Mouse (Mus musculus) limb, embryonic 13.5 days (tissue): Measurements from ENCODE around the gene Olfr592. TPM values are rescaled to one million over a fixed set of nuclear protein-coding genes. Genes with fewer than 3 reads are reported as not detected.
"Not testable (repeated sequence)": the region's sequence is repeated elsewhere in the genome, so short reads cannot be mapped to it uniquely, and the experiment has no call there.

Experiments used
- ATAC-seq: fragments of 200-750 bp; cut with Nextera tagmentation; 2 replicates; pipeline ENCODE4 v1.8.0; 2017; ENCODE audit warnings: low read depth, moderate number of reproducible peaks, moderate TSS enrichment; ENCODE audit not compliant: low FRiP score
- H3K27ac ChIP-seq: fragments of 300-500 bp; sonication (generic); 2 replicates; pipeline ENCODE4 v1.5.1; 2015; ENCODE audit warnings: inconsistent platforms, mild to moderate bottlenecking, moderate library complexity
- H3K27me3 ChIP-seq: fragments of 300-500 bp; sonication (generic); 2 replicates; pipeline ENCODE4 v1.6.1; 2015; ENCODE audit warnings: mild to moderate bottlenecking, inconsistent platforms
- H3K36me3 ChIP-seq: fragments of 300-500 bp; sonication (generic); 2 replicates; pipeline ENCODE4 v1.6.1; 2015; ENCODE audit warnings: inconsistent platforms, mild to moderate bottlenecking, moderate library complexity
- H3K4me1 ChIP-seq: fragments of 300-500 bp; sonication (generic); 2 replicates; pipeline ENCODE4 v1.6.1; 2015; ENCODE audit warnings: inconsistent platforms
- H3K4me2 ChIP-seq: fragments of 300-500 bp; sonication (generic); replicated peaks from 2 replicates; pipeline ENCODE4 v1.6.1; 2015; ENCODE audit warnings: inconsistent platforms, mild to moderate bottlenecking, moderate library complexity
- H3K4me3 ChIP-seq: fragments of 300-500 bp; sonication (generic); 2 replicates; pipeline ENCODE4 v1.5.1; 2015; ENCODE audit warnings: moderate library complexity, mild to moderate bottlenecking, inconsistent platforms
- H3K9ac ChIP-seq: fragments of 300-500 bp; sonication (generic); 2 replicates; pipeline ENCODE4 v1.6.1; 2015; ENCODE audit warnings: mild to moderate bottlenecking, inconsistent platforms
- H3K9me3 ChIP-seq: fragments of 300-500 bp; sonication (generic); 2 replicates; pipeline ENCODE4 v1.6.1; 2016; ENCODE audit warnings: inconsistent platforms
- WGBS: fragments of 180-500 bp; shearing (Covaris S2); methylation state at CpG from one replicate; pipeline ENCODE4 v1.1.7; 2015; 5-methylcytosine and 5-hydroxymethylcytosine counted together
- polyA plus RNA-seq: library from polyadenylated mRNA; unstranded; fragments of >200 nt; fragmentation: Nextera tagmentation; extraction: Ambion mirVana; gene quantifications from 2 replicates; pipeline ENCODE4 v1.2.1, GENCODE M21; 2015

Olfr592 gene
- polyA plus RNA-seq: not detected in 2 replicates

DNA sequence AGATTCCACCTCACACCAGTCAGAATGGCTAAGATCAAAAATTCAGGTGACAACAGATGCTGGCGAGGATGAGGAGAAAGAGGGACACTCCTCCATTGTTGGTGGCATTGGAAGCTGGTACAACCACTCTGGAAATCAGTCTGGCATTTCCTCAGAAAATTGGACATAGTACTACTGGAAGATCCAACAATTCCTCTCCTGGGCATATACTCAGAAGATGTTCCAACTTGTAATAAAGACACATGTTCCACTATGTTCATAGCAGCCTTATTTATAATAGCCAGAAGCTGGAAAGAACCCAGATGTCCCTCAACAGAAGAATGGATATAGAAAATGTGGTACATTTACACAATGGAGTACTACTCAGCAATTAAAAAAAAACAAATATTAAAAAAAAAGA lies at the start of gene Olfr592:
Olfr592 (plus strand) TSS at position 301 of the 400 bp plus-strand sequence.
- H3K4me2 ChIP-seq, H3K27me3 ChIP-seq, H3K9me3 ChIP-seq, H3K4me3 ChIP-seq, ATAC-seq, H3K36me3 ChIP-seq, H3K4me1 ChIP-seq, H3K27ac ChIP-seq, H3K9ac ChIP-seq: not testable (repeated sequence)
- 71% methylated on average over 1 of the region's 1 CpGs for whole genome bisulfite sequencing

DNA sequence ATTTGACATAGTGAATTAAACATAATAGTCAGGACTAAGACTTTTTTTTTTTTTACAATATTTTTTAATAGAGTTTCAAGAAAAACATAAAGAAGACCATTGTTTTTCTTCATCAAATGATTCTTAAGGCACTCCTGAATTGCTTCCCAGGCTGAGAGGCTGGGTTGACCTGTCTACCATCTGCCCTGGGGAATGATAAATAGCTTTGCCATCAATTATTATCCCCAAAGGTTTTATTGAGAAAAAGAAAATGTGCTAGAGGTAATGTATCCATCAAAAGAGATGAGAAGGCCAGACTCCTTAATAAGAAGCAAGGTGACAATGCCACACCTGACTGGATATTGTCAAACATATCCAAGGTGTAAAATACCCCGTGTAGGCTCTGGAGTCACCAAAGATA lies 44.0 kb upstream of the Olfr592 start, which contains the start of gene Olfr588-ps1:
Olfr588-ps1 (plus strand) TSS at position 301 of the 400 bp plus-strand sequence.
- no peaks in the 10 kb centered on the region for H3K4me1 ChIP-seq
- H3K27ac ChIP-seq: no peak within 1 kb of the TSS
- H3K9ac ChIP-seq: no peak within 1 kb of the TSS
- WGBS: 84% methylated on average over 1 of the region's 1 CpGs
- no peaks in the 10 kb centered on the region for H3K36me3 ChIP-seq
- no peak for ATAC-seq
- H3K4me3 ChIP-seq: no peak within 1 kb of the TSS
- H3K27me3 ChIP-seq: no peaks in the 10 kb centered on the region
- H3K4me2 ChIP-seq: no peak within 1 kb of the TSS
- no peaks in the 10 kb centered on the region for H3K9me3 ChIP-seq

DNA sequence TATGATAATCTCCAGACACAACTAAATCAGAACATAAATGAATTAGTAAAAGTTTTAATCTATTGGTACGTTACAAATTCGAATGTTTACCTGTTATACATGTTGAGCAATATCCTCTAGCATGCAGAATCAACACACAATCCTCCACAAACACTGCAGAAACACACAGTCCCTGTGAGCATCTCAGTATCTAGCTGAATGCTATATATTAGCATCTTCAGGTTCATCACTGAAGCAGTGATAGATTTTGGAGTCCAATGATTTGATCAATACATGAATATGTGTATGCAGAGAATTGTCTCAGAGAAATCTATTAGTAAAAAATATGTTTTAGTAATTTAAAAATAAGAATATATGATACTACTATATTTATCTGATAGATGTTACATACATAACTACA lies 28.3 kb upstream of the Olfr592 start, which contains the start of gene Olfr589:
Olfr589 (minus strand) TSS at position 101 of the 400 bp plus-strand sequence.
- Histone ChIP-seq H3K4me3 (no peak within 1 kb of the TSS), H3K27ac (no peak within 1 kb of the TSS), H3K36me3 (no peaks in the 10 kb centered on the region), H3K9me3 (no peaks in the 10 kb centered on the region), H3K27me3 (no peaks in the 10 kb centered on the region), H3K4me1 (no peaks in the 10 kb centered on the region), H3K4me2 (no peak within 1 kb of the TSS), H3K9ac (no peak within 1 kb of the TSS)
- WGBS: 64% methylated on average over 2 of the region's 2 CpGs
- ATAC-seq: no peak

DNA sequence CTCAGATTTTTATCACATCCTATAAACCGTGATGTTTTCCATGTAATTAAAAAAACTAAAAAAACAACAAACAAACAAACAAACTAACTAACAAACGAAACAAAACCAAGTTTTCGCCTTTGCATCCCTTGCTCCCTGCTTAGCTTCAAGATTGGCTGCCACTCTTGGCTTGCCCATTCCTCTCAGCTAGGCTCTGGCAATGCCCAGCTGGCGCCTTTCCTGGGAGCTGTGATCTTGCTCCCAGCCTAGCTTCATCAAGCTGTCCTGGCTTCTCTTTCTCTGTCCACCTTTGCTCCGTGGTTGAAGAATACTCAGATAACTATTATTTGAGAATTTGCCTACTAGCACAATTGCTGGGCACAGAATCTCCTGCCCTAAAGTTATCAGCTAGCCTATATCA lies 14.9 kb upstream of the Olfr592 start:
- no peak for ATAC-seq
- Histone ChIP-seq H3K36me3 (no peaks in the 10 kb centered on the region), H3K27ac (no peak overlapping the region), H3K9me3 (no peaks in the 10 kb centered on the region), H3K9ac (no peak overlapping the region), H3K4me1 (no peaks in the 10 kb centered on the region), H3K4me2 (no peak overlapping the region), H3K4me3 (no peak overlapping the region), H3K27me3 (no peaks in the 10 kb centered on the region)
- WGBS: 79% methylated on average over 5 of the region's 5 CpGs

DNA sequence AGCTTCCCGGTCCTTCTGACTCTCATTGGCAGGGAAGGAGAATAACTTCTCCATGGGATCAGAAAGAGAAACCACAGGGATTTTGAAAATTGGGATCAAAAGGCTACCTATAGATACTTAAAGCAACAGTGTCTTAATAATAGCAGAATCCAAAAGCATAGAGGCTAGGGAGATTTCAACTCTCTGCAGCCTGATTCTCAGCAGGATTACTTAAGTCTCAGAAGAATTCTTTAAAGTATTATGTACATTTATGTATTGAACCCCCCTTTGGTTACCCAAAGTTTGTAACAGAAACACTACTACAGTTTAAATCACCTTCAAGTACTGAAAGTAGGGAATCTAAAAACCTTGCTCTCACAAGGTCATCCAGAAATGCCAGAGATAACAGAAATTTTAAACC lies 6.4 kb upstream of the Olfr592 start, which contains the start of gene Olfr591:
Olfr591 (minus strand) TSS at position 101 of the 400 bp plus-strand sequence.
- Histone ChIP-seq H3K36me3 (no peaks in the 10 kb centered on the region), H3K27ac (no peak within 1 kb of the TSS), H3K4me2 (no peak within 1 kb of the TSS), H3K9me3 (peaks cover 8% of the 10 kb centered on the region), H3K4me3 (no peak within 1 kb of the TSS), H3K9ac (no peak within 1 kb of the TSS), H3K27me3 (no peaks in the 10 kb centered on the region), H3K4me1 (no peaks in the 10 kb centered on the region)
- ATAC-seq: no peak
- WGBS: 82% methylated on average over 1 of the region's 1 CpGs

DNA sequence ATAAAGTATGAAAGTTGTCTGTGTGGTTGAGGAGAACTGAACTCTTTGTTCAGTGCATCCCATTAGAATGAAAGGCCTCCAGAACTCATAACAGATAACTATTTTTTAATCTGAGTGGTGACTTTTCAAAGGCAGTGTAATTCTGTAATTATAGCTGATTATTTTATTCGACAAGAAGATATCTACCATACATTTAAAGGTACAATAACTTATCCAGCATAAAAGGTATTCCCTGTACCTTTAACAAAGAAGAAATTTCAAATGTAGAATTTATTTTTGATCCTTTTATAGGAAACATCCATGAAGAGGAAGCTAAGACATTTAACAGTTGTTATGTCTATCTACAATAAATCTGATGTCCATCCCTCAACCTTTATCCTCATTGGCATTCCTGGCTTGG lies 27.0 kb downstream of the Olfr592 start, which contains the start of gene Olfr593:
Olfr593 (plus strand) TSS at position 301 of the 400 bp plus-strand sequence.
- 75% methylated on average over 1 of the region's 1 CpGs for WGBS
- no peak for ATAC-seq
- Histone ChIP-seq H3K9me3 (no peaks in the 10 kb centered on the region), H3K4me3 (no peak within 1 kb of the TSS), H3K27ac (no peak within 1 kb of the TSS), H3K4me1 (no peaks in the 10 kb centered on the region), H3K9ac (no peak within 1 kb of the TSS), H3K4me2 (no peak within 1 kb of the TSS), H3K36me3 (no peaks in the 10 kb centered on the region), H3K27me3 (no peaks in the 10 kb centered on the region)

DNA sequence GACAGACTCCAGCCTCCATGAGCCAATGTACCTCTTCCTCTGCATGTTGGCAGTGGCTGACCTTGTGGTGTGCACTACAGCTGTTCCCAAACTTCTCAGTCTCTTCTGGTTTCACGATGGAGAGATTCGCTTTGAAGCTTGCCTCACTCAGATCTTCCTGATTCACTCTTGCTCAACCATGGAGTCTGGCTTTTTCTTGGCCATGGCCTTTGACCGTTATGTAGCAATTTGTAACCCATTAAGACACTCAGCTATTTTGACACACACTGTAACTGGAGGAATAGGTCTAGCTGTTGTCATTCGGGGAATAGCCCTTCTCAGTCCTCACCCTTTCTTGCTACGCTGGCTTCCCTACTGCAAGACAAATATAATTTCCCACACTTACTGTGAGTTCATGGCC lies 27.4 kb downstream of the Olfr592 start:
- H3K36me3 ChIP-seq, H3K9ac ChIP-seq, H3K4me3 ChIP-seq, H3K27me3 ChIP-seq, H3K4me2 ChIP-seq, ATAC-seq, H3K9me3 ChIP-seq, H3K4me1 ChIP-seq, H3K27ac ChIP-seq: not testable (repeated sequence)
- WGBS: 91% methylated on average over 5 of the region's 5 CpGs

DNA sequence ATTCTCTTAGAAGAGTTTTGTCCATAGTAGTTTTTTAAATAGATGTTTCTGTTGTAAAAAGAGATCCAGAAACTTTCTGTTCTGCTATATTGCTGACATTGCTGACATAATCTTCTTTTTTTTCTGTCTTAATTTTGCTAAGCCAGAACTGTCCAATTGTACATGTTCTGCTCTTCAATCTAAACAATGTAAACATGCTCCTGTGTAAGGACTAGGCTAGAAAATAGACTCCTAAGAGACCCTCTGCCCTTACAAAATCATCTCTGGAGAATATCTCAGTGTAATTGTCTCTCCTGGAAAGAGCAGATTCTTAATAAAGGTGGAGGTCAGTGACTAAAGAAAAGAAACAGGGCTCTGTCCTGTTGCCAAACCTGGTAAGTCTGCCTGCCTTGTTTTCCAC lies 32.1 kb downstream of the Olfr592 start, which contains the start of gene Olfr594:
Olfr594 (plus strand) TSS at position 301 of the 400 bp plus-strand sequence.
- no peaks in the 10 kb centered on the region for H3K36me3 ChIP-seq
- H3K27ac ChIP-seq: no peak within 1 kb of the TSS
- H3K4me3 ChIP-seq: no peak within 1 kb of the TSS
- H3K4me1 ChIP-seq: no peaks in the 10 kb centered on the region
- H3K27me3 ChIP-seq: no peaks in the 10 kb centered on the region
- no peak within 1 kb of the TSS for H3K4me2 ChIP-seq
- no peak within 1 kb of the TSS for H3K9ac ChIP-seq
- H3K9me3 ChIP-seq: no peaks in the 10 kb centered on the region
- no peak for ATAC-seq

Other genes starting within 250 kb of the Olfr592 start
- not detected in 2 replicates for gene Olfr573-ps1, start 242.2 kb upstream of the Olfr592 start, polyA plus RNA-seq
- not detected in 2 replicates for gene Olfr574, start 236.3 kb upstream of the Olfr592 start, polyA plus RNA-seq
- not detected in 2 replicates for gene Olfr575, start 226.0 kb upstream of the Olfr592 start, polyA plus RNA-seq
- not detected in 2 replicates for gene Olfr576, start 222.1 kb upstream of the Olfr592 start, polyA plus RNA-seq
- gene Olfr577, start 208.9 kb upstream of the Olfr592 start, polyA plus RNA-seq: not detected in 2 replicates
- not detected in 2 replicates for gene Olfr578, start 195.5 kb upstream of the Olfr592 start, polyA plus RNA-seq
- gene Olfr582, start 146.8 kb upstream of the Olfr592 start, polyA plus RNA-seq: not detected in 2 replicates
- not detected in 2 replicates for gene Olfr583, start 133.5 kb upstream of the Olfr592 start, polyA plus RNA-seq
- gene Olfr584, start 102.9 kb upstream of the Olfr592 start, polyA plus RNA-seq: not detected in 2 replicates
- gene Olfr585, start 87.1 kb upstream of the Olfr592 start, polyA plus RNA-seq: not detected in 2 replicates
- gene Olfr586, start 59.2 kb upstream of the Olfr592 start, polyA plus RNA-seq: not detected in 2 replicates
- gene Olfr588-ps1, start 43.9 kb upstream of the Olfr592 start, polyA plus RNA-seq: not detected in 2 replicates
- not detected in 2 replicates for gene Olfr589, start 28.4 kb upstream of the Olfr592 start, polyA plus RNA-seq
- not detected in 2 replicates for gene Olfr591, start 6.5 kb upstream of the Olfr592 start, polyA plus RNA-seq
- not detected in 2 replicates for gene Olfr593, start 27.1 kb downstream of the Olfr592 start, polyA plus RNA-seq
- not detected in 2 replicates for gene Olfr594, start 32.2 kb downstream of the Olfr592 start, polyA plus RNA-seq
- not detected in 2 replicates for gene Usp17ld, start 67.7 kb downstream of the Olfr592 start, polyA plus RNA-seq
- gene Olfr596, start 120.8 kb downstream of the Olfr592 start, polyA plus RNA-seq: not detected in 2 replicates
- not detected in 2 replicates for gene Olfr597, start 131.5 kb downstream of the Olfr592 start, polyA plus RNA-seq
- gene Olfr598, start 138.8 kb downstream of the Olfr592 start, polyA plus RNA-seq: not detected in 2 replicates
- gene Olfr599, start 151.1 kb downstream of the Olfr592 start, polyA plus RNA-seq: not detected in 2 replicates
- gene Olfr600, start 164.9 kb downstream of the Olfr592 start, polyA plus RNA-seq: not detected in 2 replicates
- gene Olfr601, start 177.9 kb downstream of the Olfr592 start, polyA plus RNA-seq: not detected in 2 replicates
- gene Olfr603, start 201.4 kb downstream of the Olfr592 start, polyA plus RNA-seq: not detected in 2 replicates
- gene Usp17lc, start 230.3 kb downstream of the Olfr592 start, polyA plus RNA-seq: not detected in 2 replicates